Mouse (Mus musculus) liver, embryonic 14.5 days (tissue): ENCODE data around the gene Znrd1.

Experiments
- CTCF ChIP-seq: IDR thresholded peaks from 2 replicates; pipeline ENCODE4 v1.5.1; 2016; ENCODE audit warnings: antibody characterized with exemption, low read depth, control low read depth
- EP300 ChIP-seq: IDR thresholded peaks from 2 replicates; pipeline ENCODE4 v1.6.1; 2016; ENCODE audit warnings: antibody characterized with exemption, low read depth

DNA sequence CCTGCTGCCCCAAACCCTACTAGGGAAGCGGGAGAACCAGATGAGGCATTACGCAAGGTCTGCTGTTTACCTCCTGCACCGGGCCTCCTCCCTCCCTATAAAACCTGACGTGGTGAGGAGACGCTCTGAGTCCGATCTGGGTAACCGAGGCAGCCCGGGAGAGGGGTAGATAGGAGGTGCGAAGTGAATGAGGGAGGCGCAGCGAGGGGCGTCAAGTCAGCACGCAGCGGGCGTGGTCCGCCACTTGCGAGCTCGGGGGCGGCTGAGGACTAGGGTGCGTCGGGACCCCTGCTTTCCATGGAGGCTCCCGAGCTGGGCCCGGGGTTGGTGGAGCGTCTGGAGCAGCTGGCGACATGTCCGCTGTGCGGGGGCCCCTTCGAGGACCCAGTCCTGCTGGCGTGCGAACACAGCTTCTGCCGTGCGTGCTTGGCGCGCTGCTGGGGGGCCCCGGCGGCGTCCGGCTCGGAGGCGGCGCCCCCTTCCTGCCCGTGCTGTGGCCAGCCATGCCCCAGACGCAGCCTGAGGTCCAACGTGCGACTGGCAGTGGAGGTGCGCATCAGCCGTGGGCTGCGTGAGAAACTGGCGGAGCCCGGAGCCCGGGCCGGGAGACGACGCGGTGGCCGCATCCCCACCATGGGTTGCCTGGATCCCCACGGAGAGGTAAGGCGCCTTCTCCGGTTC is 15.4 kb downstream of the Znrd1 start, which contains the start of gene Rnf39:
- TF ChIP-seq CTCF (no peak), EP300 (no peak)
